Mouse (Mus musculus) lung, adult 2 months (tissue): ENCODE measurements at regions not wholly inside any gene's neighbourhood (a gene's known extent, or its start where the extent isn't known, plus 50 kb on each side); places are given as distances from the start of the nearest gene placed in this dataset.

Source experiments
- CTCF ChIP-seq: fragments of 200-500 bp; IDR thresholded peaks from 2 replicates; pipeline ENCODE4 v1.5.1; 2011; ENCODE audit warnings: mild to moderate bottlenecking, low read length, control low read depth; ENCODE audit not compliant: insufficient read depth
- POLR2A ChIP-seq: fragments of 200-500 bp; IDR thresholded peaks from 2 replicates; pipeline ENCODE4 v1.6.1; 2011; ENCODE audit warnings: low read depth, mild to moderate bottlenecking, control low read depth, low read length, borderline replicate concordance; ENCODE audit errors: extremely low read depth

GRCm38 (mm10) chr2:11012312-11012860 is 159.5 kb upstream of the Prkcq start:
- no peak for TF ChIP-seq POLR2A
- TF ChIP-seq CTCF, result no peak
